8 mouse cellular contexts compared by ENCODE assay signal in genomic region chr1:181150431-181150826, GRCm38 (mm10). TPM values are rescaled to one million over a fixed set of nuclear protein-coding genes. Genes with fewer than 3 reads are reported as not detected.
DNase-seq lines count a peak whose midpoint lies in the region; ATAC-seq and TF ChIP-seq lines count a peak whose summit lies in the region.

No protein-coding gene starts in this region.

- no peak overlapping the region for H3K9ac ChIP-seq in kidney, embryonic 15.5 days
- H3K9ac ChIP-seq in embryonic facial prominence, embryonic 14.5 days (ENCODE audit: low read depth, low read length) = no peak overlapping the region
- no peak overlapping the region for H3K9ac ChIP-seq in hindbrain, postnatal 0 days (replicated peaks; ENCODE audit: low read length)
- H3K9ac ChIP-seq in midbrain, postnatal 0 days (replicated peaks; ENCODE audit: low read length, poor library complexity, severe bottlenecking) = no peak overlapping the region

- no peak for DNase-seq in kidney, adult 8-10 months
- no peak for DNase-seq in embryonic facial prominence, embryonic 14.5 days (ENCODE audit: low spot score)
- DNase-seq in hindbrain, postnatal 0 days (ENCODE audit: low spot score) = no peak
- DNase-seq in midbrain, postnatal 0 days (ENCODE audit: low spot score) = no peak
- DNase-seq in thymus, postnatal 10 days (ENCODE audit: low spot score in 2 of 2) = no peak
- no peak for DNase-seq in testis, postnatal 10 days (ENCODE audit: low spot score)
- DNase-seq in left cerebral cortex, adult 11 months (ENCODE audit: low spot score) = no peak

- H3K4me3 ChIP-seq in kidney, embryonic 15.5 days (replicated peaks) = peak overlapping the region; percentile 93
- H3K4me3 ChIP-seq in embryonic facial prominence, embryonic 14.5 days (ENCODE audit: low read depth, low read length) = peak overlapping the region; percentile 83
- peak overlapping the region; percentile 99 for H3K4me3 ChIP-seq in hindbrain, postnatal 0 days (ENCODE audit: low read length)
- peak overlapping the region; percentile 97; the same call in 1 of the 2 replicates for H3K4me3 ChIP-seq in midbrain, postnatal 0 days (ENCODE audit: low read depth, low read length)

- no peaks in the 10 kb centered on the region for H3K27me3 ChIP-seq in kidney, embryonic 15.5 days
- no peaks in the 10 kb centered on the region for H3K27me3 ChIP-seq in embryonic facial prominence, embryonic 14.5 days (replicated peaks; ENCODE audit: control insufficient read depth, insufficient read depth, low read length)
- H3K27me3 ChIP-seq in hindbrain, postnatal 0 days (ENCODE audit: insufficient read depth, low read length) = no peaks in the 10 kb centered on the region
- no peaks in the 10 kb centered on the region for H3K27me3 ChIP-seq in midbrain, postnatal 0 days (ENCODE audit: insufficient read depth, low read length)

- H3K9me3 ChIP-seq in kidney, embryonic 15.5 days (replicated peaks) = no peaks in the 10 kb centered on the region
- no peaks in the 10 kb centered on the region for H3K9me3 ChIP-seq in embryonic facial prominence, embryonic 14.5 days (ENCODE audit: control insufficient read depth, low read length)
- no peaks in the 10 kb centered on the region for H3K9me3 ChIP-seq in hindbrain, postnatal 0 days (ENCODE audit: low read length)
- H3K9me3 ChIP-seq in midbrain, postnatal 0 days (ENCODE audit: low read length) = no peaks in the 10 kb centered on the region

- no peak overlapping the region for H3K27ac ChIP-seq in kidney, embryonic 15.5 days
- no peak overlapping the region for H3K27ac ChIP-seq in embryonic facial prominence, embryonic 14.5 days (replicated peaks; ENCODE audit: low read depth, low read length)
- no peak overlapping the region for H3K27ac ChIP-seq in hindbrain, postnatal 0 days
- peak overlapping the region; percentile 85; the same call in 1 of the 2 replicates for H3K27ac ChIP-seq in midbrain, postnatal 0 days (ENCODE audit: low read depth, low read length)

- peaks cover 16% of the 10 kb centered on the region for H3K4me1 ChIP-seq in kidney, embryonic 15.5 days
- peaks cover 9% of the 10 kb centered on the region for H3K4me1 ChIP-seq in embryonic facial prominence, embryonic 14.5 days (ENCODE audit: control insufficient read depth, insufficient read depth, low read length)
- H3K4me1 ChIP-seq in hindbrain, postnatal 0 days (ENCODE audit: insufficient read depth, low read length) = 0 out of 2 replicates have a peak, but pooled peaks cover 10% of the 10 kb centered on the region
- H3K4me1 ChIP-seq in midbrain, postnatal 0 days (ENCODE audit: insufficient read depth, low read length) = peaks cover 4% of the 10 kb centered on the region; the same call in 1 of the 2 replicates

- ATAC-seq in kidney, embryonic 15.5 days (replicated peaks; ENCODE audit: low FRiP score) = peak; percentile 27; the same call in 1 of the 2 replicates
- ATAC-seq in embryonic facial prominence, embryonic 14.5 days (ENCODE audit: low read depth) = no peak
- ATAC-seq in hindbrain, postnatal 0 days = peak; percentile 19
- peak; percentile 24; the same call in 1 of the 2 replicates for ATAC-seq in midbrain, postnatal 0 days (ENCODE audit: low FRiP score)

- peaks cover 11% of the 10 kb centered on the region for H3K36me3 ChIP-seq in kidney, embryonic 15.5 days
- H3K36me3 ChIP-seq in embryonic facial prominence, embryonic 14.5 days (ENCODE audit: control insufficient read depth, insufficient read depth, low read length) = peaks cover 17% of the 10 kb centered on the region
- H3K36me3 ChIP-seq in hindbrain, postnatal 0 days (ENCODE audit: insufficient read depth, low read length) = no peaks in the 10 kb centered on the region
- no peaks in the 10 kb centered on the region for H3K36me3 ChIP-seq in midbrain, postnatal 0 days (ENCODE audit: insufficient read depth, low read length)

- WGBS in kidney, embryonic 15.5 days = 70% methylated on average over 3 of the region's 3 CpGs
- whole genome bisulfite sequencing in embryonic facial prominence, embryonic 14.5 days = 64% methylated on average over 3 of the region's 3 CpGs
- WGBS in hindbrain, postnatal 0 days = 66% methylated on average over 3 of the region's 3 CpGs
- WGBS in midbrain, postnatal 0 days = 66% methylated on average over 3 of the region's 3 CpGs

- no peak for TF ChIP-seq CTCF in hindbrain, postnatal 0 days (IDR thresholded peaks at IDR 0.05; ENCODE audit: low read depth)
- TF ChIP-seq CTCF in midbrain, postnatal 0 days (IDR thresholded peaks at IDR 0.05) = no peak

- H3K4me2 ChIP-seq in kidney, embryonic 15.5 days = no peak overlapping the region
- peak overlapping the region; percentile 64; the same call in 1 of the 2 replicates for H3K4me2 ChIP-seq in embryonic facial prominence, embryonic 14.5 days (ENCODE audit: low read depth, low read length)
- H3K4me2 ChIP-seq in hindbrain, postnatal 0 days (ENCODE audit: low read depth, low read length) = peak overlapping the region; percentile 61
- H3K4me2 ChIP-seq in midbrain, postnatal 0 days (ENCODE audit: low read depth, low read length, poor library complexity, severe bottlenecking) = peak overlapping the region; percentile 72

RNA-seq across cellular contexts. Expression of gene Cnih4, which starts 5.9 kb away (rescaled TPM):
- polyA plus RNA-seq in kidney, embryonic 15.5 days (2015; fragmentation: Nextera tagmentation; extraction: Ambion mirVana) = 120 and 136 TPM in 2 replicates
- polyA plus RNA-seq in embryonic facial prominence, embryonic 14.5 days (2014; fragmentation: Nextera tagmentation; extraction: Ambion mirVana) = 89.8 and 101 TPM in 2 replicates
- 10.8 and 12.9 TPM in 2 replicates for total RNA-seq in hindbrain, postnatal 0 days (2014; rRNA removed)
- 59.9 and 61.3 TPM in 2 replicates for polyA plus RNA-seq in hindbrain, postnatal 0 days (2015; fragmentation: Nextera tagmentation; extraction: Ambion mirVana)
- 11.9 and 17.4 TPM in 2 replicates for total RNA-seq in midbrain, postnatal 0 days (2014; rRNA removed)
- 43.1 and 45.7 TPM in 2 replicates for polyA plus RNA-seq in midbrain, postnatal 0 days (2015; fragmentation: Nextera tagmentation; extraction: Ambion mirVana)

RNA-seq across cellular contexts. Expression of gene Nvl, which starts 6.4 kb away (rescaled TPM):
- polyA plus RNA-seq in kidney, embryonic 15.5 days (2015; fragmentation: Nextera tagmentation; extraction: Ambion mirVana) = 38.3 and 38.5 TPM in 2 replicates
- 28.7 and 33.8 TPM in 2 replicates for polyA plus RNA-seq in embryonic facial prominence, embryonic 14.5 days (2014; fragmentation: Nextera tagmentation; extraction: Ambion mirVana)
- total RNA-seq in hindbrain, postnatal 0 days (2014; rRNA removed) = 18.5 and 24.7 TPM in 2 replicates
- polyA plus RNA-seq in hindbrain, postnatal 0 days (2015; fragmentation: Nextera tagmentation; extraction: Ambion mirVana) = 26.8 and 27.1 TPM in 2 replicates
- total RNA-seq in midbrain, postnatal 0 days (2014; rRNA removed) = 25.6 and 36.3 TPM in 2 replicates
- 29.4 and 32.7 TPM in 2 replicates for polyA plus RNA-seq in midbrain, postnatal 0 days (2015; fragmentation: Nextera tagmentation; extraction: Ambion mirVana)
